Mouse (Mus musculus) layer of hippocampus, adult 18-20 months (tissue): ENCODE measurements at regions not wholly inside any gene's neighbourhood (a gene's known extent, or its start where the extent isn't known, plus 50 kb on each side); places are given as distances from the start of the nearest gene placed in this dataset.
A peak's percentile ranks its signal among the peaks of the same experiment; 100 is the strongest.

Experiments used
- DNase-seq, 2 experiments: peaks; one replicate each; pipeline ENCODE4 v3.0.0; 2022; ENCODE audit warnings: low spot score in 2 of 2

- peak; percentile 1 to 30 for DNase-seq
These were observed 969.1 kb upstream of the Diaph2 start for GRCm38 (mm10) chrX:128780411-128780810.

- DNase-seq: peak in 1 of 2 experiments; percentile 8
These were observed 965.0 kb upstream of the Diaph2 start for GRCm38 (mm10) chrX:128784543-128784942.
